Mouse (Mus musculus) kidney, adult 2 months (tissue): ENCODE measurements at regions not wholly inside any gene's neighbourhood (a gene's known extent, or its start where the extent isn't known, plus 50 kb on each side); places are given as distances from the start of the nearest gene placed in this dataset.

ENCODE experiments used
- DNase-seq: peaks from one replicate; pipeline ENCODE4 v3.0.0; 2021
- H3K27ac ChIP-seq: fragments of 200-500 bp; 2 replicates; pipeline ENCODE4 v1.5.1; 2012; ENCODE audit warnings: low read depth, low read length, control low read depth, inconsistent platforms; ENCODE audit not compliant: insufficient read depth
- H3K27me3 ChIP-seq: fragments of 200-500 bp; replicated peaks from 2 replicates; pipeline ENCODE4 v1.6.1; 2012; ENCODE audit warnings: mild to moderate bottlenecking, moderate library complexity, low read length, inconsistent platforms; ENCODE audit not compliant: control insufficient read depth, insufficient read depth
- H3K36me3 ChIP-seq: fragments of 200-500 bp; 2 replicates; pipeline ENCODE4 v1.6.1; 2012; ENCODE audit warnings: mild to moderate bottlenecking, moderate library complexity, low read length, inconsistent platforms; ENCODE audit not compliant: control insufficient read depth, insufficient read depth
- H3K4me1 ChIP-seq: fragments of 200-500 bp; 2 replicates; pipeline ENCODE4 v1.6.1; 2011; ENCODE audit warnings: low read length; ENCODE audit not compliant: control insufficient read depth, insufficient read depth
- H3K4me3 ChIP-seq: fragments of 200-500 bp; 2 replicates; pipeline ENCODE4 v1.5.1; 2011; ENCODE audit warnings: mild to moderate bottlenecking, low read depth, low read length, control low read depth; ENCODE audit not compliant: insufficient read depth
- CTCF ChIP-seq: fragments of 200-500 bp; conservative IDR thresholded peaks from 2 replicates; pipeline ENCODE4 v1.5.1; 2011; ENCODE audit warnings: low read depth, mild to moderate bottlenecking, control low read depth, low read length, moderate library complexity, mixed read lengths; ENCODE audit not compliant: insufficient read depth, insufficient read length
- POLR2A ChIP-seq: fragments of 200-500 bp; IDR thresholded peaks from one replicate; pipeline ENCODE4 v1.6.1; 2011; ENCODE audit warnings: low read depth, low read length, control low read depth
- WGBS: fragments of 180-500 bp; shearing (Covaris S2); methylation state at CpG from one replicate; pipeline ENCODE4 v1.1.7; 2018; 5-methylcytosine and 5-hydroxymethylcytosine counted together

GRCm38 (mm10) chr3:109224526-109224925, 101.6 kb downstream of the Slc25a24 start:
- Histone ChIP-seq H3K4me1 (no peaks in the 10 kb centered on the region), H3K36me3 (no peaks in the 10 kb centered on the region), H3K27me3 (no peaks in the 10 kb centered on the region), H3K4me3 (no peak overlapping the region), H3K27ac (no peak overlapping the region)
- DNase-seq: no peak
- no peak for TF ChIP-seq CTCF
- TF ChIP-seq POLR2A: no peak
- WGBS: 84% methylated on average over 3 of the region's 3 CpGs

- no peaks in the 10 kb centered on the region for H3K36me3 ChIP-seq
- no peaks in the 10 kb centered on the region for H3K27me3 ChIP-seq
- TF ChIP-seq CTCF: no peak
- no peak for TF ChIP-seq POLR2A
- DNase-seq: no peak
- H3K27ac ChIP-seq: no peak overlapping the region
- 76% methylated on average over 4 of the region's 4 CpGs for WGBS
- no peaks in the 10 kb centered on the region for H3K4me1 ChIP-seq
- H3K4me3 ChIP-seq: no peak overlapping the region
These were observed 106.2 kb upstream of the Vav3 start for GRCm38 (mm10) chr3:109234275-109234674.

GRCm38 (mm10) chr3:109236918-109237317, 103.5 kb upstream of the Vav3 start:
- Histone ChIP-seq H3K27ac (no peak overlapping the region), H3K36me3 (no peaks in the 10 kb centered on the region), H3K27me3 (no peaks in the 10 kb centered on the region), H3K4me3 (no peak overlapping the region), H3K4me1 (no peaks in the 10 kb centered on the region)
- 80% methylated on average over 5 of the region's 5 CpGs for WGBS
- no peak for DNase-seq
- TF ChIP-seq POLR2A (no peak), CTCF (no peak)

GRCm38 (mm10) chr3:109243491-109243890, 97.0 kb upstream of the Vav3 start:
- no peaks in the 10 kb centered on the region for H3K36me3 ChIP-seq
- H3K4me1 ChIP-seq: no peaks in the 10 kb centered on the region
- no peak overlapping the region for H3K4me3 ChIP-seq
- H3K27ac ChIP-seq: no peak overlapping the region
- 72% methylated on average over 1 of the region's 1 CpGs for WGBS
- DNase-seq: no peak
- no peaks in the 10 kb centered on the region for H3K27me3 ChIP-seq
- TF ChIP-seq CTCF (no peak), POLR2A (no peak)

GRCm38 (mm10) chr3:109248801-109249200, 91.7 kb upstream of the Vav3 start:
- Histone ChIP-seq H3K4me1 (peaks cover 3% of the 10 kb centered on the region; the same call in 1 of the 2 replicates), H3K27me3 (no peaks in the 10 kb centered on the region), H3K4me3 (no peak overlapping the region), H3K27ac (no peak overlapping the region), H3K36me3 (no peaks in the 10 kb centered on the region)
- no peak for DNase-seq
- WGBS: 32% methylated on average over 1 of the region's 1 CpGs
- TF ChIP-seq CTCF (no peak), POLR2A (no peak)

GRCm38 (mm10) chr3:109249359-109249758, 91.1 kb upstream of the Vav3 start:
- Histone ChIP-seq H3K4me1 (peaks cover 3% of the 10 kb centered on the region; the same call in 1 of the 2 replicates), H3K4me3 (no peak overlapping the region), H3K27ac (no peak overlapping the region), H3K36me3 (no peaks in the 10 kb centered on the region), H3K27me3 (no peaks in the 10 kb centered on the region)
- WGBS: 36% methylated on average over 1 of the region's 1 CpGs
- DNase-seq: peak; percentile 60
- no peak for TF ChIP-seq POLR2A
- no peak for TF ChIP-seq CTCF

- H3K36me3 ChIP-seq: no peaks in the 10 kb centered on the region
- no peak overlapping the region for H3K4me3 ChIP-seq
- WGBS: 53% methylated on average over 2 of the region's 2 CpGs
- no peaks in the 10 kb centered on the region for H3K27me3 ChIP-seq
- peaks cover 3% of the 10 kb centered on the region; the same call in 1 of the 2 replicates for H3K4me1 ChIP-seq
- no peak for DNase-seq
- no peak overlapping the region for H3K27ac ChIP-seq
- no peak for TF ChIP-seq POLR2A
- no peak for TF ChIP-seq CTCF
These were observed 90.5 kb upstream of the Vav3 start for GRCm38 (mm10) chr3:109249989-109250388.
